Mouse (Mus musculus) spleen, adult 12 weeks (tissue): ENCODE data around the gene Cop1.
A peak's percentile ranks its signal among the peaks of the same experiment; 100 is the strongest.

Experiments used
- DNase-seq: peaks from one replicate; pipeline ENCODE4 v3.0.0; 2022; ENCODE audit warnings: low spot score

Cop1 gene

DNA sequence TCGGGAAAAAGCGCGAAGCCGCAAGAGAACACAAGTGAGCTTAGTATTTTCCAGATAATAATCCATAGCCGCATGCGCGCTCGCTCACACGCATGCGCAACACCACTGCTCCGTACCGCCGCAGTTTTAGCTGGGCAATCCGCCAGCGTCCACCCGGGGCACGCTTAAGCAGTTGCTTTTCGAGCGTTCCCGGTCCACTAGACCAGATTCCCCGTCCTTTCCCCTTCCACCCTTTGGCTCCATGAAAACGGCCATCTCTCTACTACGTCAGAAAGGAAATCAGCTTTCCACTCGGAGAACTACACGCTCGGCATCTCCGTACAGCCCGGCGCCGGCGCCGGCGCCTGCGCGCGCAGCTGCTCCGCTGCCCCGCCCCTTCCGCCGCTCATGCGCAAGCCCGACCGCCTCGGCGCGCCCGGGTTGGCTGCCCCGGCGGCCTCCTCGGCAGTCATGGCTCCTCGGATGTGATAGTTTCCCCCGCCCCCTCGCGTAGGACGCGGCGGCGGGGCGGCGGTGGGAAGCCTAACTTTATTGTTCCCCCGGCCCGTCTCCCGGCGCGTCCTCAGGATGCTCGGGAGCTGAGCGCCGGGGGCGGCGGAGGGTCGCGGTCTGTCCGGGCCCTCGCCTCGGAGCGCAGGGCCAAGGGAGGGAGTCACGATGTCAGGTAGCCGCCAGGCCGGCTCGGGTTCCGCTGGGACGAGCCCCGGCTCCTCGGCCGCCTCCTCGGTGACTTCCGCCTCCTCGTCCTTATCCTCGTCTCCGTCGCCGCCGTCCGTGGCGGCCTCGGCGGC is at the start of gene Cop1:
Gene Cop1, plus strand, starts transcription at position 540 of the 791 bp plus-strand sequence.
- peak; percentile 87 for DNase-seq

DNA sequence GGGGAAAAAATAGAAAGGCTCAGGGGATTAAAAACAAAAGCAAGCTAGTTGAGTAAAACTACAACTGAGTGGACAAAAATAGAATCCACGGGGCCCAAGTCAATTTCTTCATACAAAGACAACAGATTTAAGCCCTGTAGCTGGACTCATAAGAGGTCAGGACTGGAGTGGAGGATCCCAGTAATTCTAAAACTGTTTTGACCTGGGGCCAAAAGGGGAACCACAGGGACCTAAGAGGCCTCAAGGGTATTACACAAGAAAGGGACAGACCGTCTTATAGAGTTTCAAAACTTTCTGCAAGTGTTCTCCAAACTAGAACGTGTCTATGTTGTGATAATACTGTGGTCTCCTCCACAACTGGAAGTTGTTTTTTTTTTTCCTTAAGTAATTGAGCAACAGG is 45.4 kb upstream of the Cop1 start:
- no peak for DNase-seq

DNA sequence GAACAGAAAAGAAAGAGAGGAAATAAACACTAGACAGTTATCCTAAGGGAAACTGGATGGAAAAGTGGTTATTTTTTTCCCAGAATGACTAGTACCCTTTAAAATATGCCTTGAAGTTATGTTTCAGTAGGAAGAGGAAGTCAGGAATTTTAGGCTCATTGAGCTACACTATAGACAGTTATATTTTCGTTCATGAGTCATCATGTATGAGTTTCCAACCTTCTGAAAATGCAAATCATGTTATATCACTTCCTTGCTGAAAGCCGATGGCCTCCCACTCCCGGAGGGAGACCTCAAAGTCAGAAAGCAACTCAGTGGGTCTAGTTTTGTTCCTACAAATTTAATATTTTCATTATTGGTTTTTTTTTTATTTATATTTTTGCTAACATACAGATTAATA is 33.5 kb upstream of the Cop1 start:
- no peak for DNase-seq

DNA sequence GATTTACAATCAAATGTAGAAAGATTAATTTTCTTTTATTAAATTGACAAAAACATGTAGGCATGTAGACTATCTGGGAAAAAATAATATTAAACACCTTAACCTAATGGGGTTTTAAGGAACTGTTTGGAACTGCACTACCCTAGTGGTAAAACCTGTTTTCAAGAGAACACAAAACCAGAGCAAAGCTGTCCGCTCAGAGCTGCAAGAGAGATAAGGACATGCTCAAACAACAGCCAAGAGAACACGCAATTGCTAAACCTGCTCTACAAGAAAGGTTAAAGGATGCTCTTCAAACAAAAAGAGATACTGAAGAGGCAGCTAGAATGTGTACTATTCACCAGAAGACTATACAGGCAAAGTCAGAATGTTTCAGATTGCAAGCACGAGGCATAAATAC is 32.5 kb upstream of the Cop1 start:
- no peak for DNase-seq

DNA sequence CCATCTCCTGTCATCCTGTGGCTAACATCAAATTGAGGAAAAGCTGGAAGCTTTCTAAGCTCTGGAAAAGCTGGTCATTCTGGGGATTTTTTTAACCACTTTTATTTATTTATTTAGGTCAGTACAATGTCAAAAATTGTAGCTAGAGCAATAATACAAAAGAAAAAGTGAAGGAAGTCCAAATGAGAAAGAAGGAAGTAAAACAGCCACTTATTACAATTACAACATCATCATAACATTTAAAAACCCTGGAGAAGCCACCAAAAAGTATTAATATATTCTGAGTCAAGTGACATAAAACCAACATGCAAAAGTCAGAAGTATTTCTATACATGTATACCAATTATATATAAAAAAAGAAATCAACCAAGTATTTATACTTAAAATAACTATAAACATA is 30.9 kb upstream of the Cop1 start:
- DNase-seq: no peak

DNA sequence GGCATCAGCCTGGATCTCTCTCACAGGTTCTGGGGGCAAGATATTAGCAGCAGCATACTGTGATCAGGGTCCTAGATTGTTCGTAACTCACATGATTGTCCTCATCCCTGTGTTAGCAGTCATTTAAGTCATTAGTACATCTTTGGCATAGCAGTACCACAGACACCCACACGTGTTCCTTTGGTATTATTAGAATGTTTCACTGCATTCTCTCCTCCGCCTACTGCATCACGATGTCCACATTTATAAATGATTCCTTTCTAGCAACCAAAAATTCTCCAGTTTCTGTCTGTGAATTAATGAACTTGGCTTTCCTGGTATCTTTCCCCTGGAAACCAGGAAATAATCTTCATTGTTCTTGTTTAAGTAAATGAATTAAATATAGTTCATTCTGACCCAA is 20.4 kb upstream of the Cop1 start:
- DNase-seq: no peak

DNA sequence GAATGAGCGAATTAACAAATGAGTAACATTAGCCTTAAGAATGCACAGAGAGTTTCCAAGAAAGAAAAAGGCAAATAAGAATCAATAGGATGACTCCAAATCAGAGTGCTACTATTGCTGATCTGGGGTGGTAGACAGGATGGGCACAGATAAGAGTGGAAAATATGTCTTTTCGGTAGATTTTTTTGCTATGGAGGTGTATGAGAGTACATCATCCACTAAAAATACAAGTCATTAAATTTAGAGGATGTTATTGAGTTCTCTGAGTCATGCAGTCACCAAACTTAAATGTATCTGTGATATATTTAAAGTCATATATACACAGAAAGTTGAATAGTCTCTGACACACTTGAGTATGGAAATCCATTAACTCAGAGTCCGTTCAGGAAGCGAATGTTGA is 14.7 kb upstream of the Cop1 start:
- DNase-seq: no peak

DNA sequence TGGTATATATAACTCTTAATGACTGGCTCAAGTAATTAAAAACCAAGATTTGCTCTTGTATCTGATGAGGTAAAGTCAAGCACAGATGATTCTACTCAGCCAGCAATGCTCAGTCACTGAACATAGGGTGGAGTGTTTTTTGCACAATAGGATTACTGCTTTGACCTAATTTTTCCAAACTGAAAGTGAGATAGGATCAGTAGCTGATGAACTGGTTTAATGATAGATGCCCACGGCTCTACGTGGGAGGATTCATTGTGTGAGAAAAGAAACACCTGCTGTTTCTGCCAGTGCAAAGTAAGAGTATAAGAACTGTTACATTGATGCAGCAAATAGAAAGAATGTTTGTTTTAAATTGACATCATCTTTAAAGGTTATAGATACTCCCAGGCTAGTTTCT is 10.1 kb upstream of the Cop1 start:
- DNase-seq: no peak

DNA sequence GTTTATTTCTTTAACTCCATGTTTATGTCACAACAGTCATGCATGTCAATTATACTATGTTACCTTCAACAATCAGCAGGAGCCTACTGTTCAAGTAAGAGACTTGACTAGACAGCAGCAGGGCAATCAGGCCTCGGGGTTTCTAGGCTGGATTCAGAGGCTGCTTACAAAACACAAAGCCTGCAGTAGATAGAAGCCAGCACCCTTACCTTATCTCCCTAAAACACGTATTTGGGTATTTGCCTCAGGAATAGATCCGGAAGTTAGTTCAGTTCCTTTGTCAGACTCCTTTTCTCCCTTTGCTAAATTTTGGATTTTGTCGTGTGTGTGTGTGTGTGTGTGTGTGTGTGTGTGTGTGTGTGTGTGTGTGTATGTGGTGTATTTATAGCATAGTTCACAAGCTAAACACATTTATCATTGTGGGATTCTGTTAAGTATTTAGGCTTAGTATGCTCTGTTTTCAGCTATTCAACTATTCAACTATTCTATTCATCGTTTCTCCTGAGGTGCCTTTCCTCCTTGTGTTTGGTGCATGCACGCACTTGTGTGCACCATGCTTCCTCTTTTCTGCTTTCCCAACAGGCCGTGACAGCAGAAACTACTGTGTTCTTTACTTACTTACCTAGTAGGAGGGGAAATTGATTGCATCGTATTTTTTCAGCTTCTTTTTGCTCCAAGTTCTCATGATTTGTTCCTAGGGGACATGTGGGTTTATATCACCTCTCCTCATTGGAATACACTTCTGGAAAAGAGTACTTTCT is 6.9 kb upstream of the Cop1 start:
- DNase-seq: no peak

DNA sequence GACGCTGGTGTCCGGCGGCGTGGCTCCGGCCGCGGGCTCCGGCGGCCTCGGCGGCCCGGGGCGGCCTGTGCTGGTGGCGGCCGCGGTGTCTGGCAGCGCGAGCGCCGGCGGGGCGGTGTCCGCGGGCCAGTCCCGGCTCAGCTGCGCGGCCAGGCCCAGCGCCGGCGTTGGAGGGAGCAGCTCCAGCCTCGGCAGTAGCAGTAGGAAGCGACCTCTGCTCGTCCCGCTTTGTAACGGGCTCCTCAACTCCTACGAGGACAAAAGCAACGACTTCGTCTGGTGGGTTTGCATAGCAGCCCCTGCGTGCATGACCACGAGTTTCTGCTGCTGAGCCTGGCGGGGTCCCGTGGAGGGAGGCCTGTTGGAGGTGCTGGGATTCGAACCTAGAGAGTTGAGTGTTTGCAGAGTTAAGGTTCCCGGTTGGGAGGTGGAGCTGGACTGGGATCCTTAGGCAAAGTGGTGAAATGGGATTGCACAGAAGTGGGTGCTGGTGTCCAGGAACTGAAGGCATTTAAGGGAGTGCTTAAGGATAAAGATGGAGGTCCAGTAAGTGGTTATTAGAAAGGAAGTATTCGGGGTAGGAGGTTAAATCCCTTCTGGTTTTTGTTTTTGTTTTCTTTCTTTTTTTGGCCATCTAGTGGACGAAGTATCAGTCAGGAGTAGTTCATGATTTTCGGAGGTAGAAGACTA is 597 bp downstream of the Cop1 start:
- DNase-seq: peak; percentile 39

DNA sequence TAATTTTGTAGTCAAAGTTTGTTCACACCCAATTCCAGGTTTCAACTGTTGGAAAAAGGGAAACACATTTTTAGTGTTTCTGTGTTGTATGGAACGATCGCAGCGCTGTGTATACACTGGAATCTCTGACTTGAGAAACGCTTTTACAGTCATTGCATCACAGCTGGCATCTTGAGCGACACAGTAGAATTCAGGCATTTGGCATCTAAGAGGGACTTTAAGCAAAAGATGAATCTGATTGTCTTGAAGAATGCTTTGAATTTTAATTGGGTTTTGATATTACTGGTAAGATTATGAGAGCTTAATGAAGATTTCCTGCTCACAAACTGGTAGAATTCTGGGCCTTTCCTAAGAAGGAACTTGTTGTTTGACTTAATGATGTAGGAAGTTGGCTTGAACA is 1.3 kb downstream of the Cop1 start:
- no peak for DNase-seq

DNA sequence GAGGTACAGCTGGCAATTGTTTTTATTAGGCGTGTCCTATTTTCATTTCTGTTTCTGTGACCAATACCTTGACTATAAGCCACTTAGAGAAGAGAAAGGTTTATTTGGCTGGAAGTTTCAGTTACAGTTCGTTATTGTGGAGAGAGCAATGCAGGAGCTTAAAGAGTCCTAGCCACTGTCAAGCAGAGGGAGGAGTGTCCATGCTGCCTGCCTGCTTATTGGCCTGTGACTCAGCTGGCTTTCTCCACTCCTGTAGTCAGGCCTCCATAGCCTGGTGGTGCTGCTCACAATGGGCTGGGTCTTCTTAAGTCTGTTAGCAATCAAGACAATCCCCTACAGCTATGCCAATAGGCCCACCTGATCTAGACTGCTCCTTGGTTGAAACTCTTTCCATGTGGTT is 2.4 kb downstream of the Cop1 start:
- DNase-seq: peak; percentile 12

DNA sequence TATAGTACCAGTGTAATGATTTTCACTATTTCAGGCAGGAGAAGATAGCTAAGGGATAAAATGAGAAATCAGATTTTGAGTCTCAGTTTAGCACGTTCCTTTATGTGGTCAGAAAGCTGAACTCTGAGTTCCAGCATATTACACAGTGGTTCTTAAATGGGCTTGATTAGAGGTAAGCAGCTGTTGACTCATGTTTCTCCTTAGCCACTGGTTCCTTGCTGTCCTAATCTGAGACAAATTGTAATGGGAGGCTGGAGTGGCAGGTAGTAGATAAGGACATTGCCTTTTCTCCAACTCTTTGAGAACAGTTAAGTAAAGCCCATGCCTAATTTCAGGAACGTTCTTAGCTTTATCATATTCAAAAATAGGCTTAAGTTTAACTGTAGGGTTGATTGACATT is 3.6 kb downstream of the Cop1 start:
- no peak for DNase-seq

DNA sequence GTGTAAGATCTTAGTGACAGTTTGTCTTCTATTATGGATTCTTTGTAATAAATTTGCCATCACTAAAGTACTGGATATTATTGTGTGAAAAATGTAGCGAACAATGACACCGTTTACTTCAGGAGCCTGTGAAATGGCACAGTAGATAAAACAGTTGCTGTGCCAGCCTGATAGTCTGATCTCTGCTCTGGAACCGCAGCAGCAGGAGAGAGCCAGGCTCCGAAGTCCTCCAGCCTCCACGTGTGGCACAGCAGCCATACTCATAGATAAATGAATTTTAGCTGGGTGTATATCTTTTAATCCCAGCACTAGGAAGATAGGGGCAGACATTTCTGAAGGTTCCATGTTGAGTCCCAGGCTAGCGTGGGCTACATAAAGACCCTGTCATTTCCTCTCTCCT is 6.0 kb downstream of the Cop1 start:
- DNase-seq: peak; percentile 25

DNA sequence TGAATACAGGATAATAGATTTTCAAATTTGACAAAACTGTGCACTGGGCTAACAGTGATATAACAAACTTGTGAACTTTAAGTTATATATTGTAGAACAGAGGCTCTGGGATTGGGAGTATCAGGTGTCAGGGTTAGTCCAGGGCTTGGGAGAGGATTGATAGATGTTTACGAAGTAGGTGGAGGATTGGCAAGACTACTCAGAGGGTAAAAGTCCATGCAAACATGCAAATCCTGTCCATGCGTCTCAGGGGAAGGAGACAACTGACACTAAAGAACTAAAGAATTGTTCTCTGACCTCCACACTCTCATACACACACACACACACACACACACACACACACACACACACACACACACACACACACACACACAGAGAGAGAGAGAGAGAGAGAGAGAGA is 18.2 kb downstream of the Cop1 start:
- no peak for DNase-seq

DNA sequence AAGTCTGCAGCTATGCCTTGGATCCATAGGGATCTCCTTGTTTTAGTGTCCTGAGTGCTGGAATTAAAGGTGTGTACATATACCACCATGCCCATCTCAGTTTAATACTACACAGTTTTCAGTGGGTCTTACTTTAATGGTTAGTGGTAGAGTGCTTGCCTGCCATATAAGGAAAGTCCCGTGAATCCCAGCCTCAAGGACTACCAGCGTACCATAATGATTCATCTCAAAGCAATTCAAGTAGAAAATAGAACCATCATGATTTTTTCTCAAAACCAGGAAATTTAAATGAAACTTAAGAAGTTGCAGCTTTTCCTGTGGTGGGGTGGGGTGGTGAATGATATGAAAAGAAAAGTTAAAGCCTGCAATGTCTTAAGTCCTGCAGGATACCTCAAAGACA is 21.0 kb downstream of the Cop1 start:
- DNase-seq: no peak

DNA sequence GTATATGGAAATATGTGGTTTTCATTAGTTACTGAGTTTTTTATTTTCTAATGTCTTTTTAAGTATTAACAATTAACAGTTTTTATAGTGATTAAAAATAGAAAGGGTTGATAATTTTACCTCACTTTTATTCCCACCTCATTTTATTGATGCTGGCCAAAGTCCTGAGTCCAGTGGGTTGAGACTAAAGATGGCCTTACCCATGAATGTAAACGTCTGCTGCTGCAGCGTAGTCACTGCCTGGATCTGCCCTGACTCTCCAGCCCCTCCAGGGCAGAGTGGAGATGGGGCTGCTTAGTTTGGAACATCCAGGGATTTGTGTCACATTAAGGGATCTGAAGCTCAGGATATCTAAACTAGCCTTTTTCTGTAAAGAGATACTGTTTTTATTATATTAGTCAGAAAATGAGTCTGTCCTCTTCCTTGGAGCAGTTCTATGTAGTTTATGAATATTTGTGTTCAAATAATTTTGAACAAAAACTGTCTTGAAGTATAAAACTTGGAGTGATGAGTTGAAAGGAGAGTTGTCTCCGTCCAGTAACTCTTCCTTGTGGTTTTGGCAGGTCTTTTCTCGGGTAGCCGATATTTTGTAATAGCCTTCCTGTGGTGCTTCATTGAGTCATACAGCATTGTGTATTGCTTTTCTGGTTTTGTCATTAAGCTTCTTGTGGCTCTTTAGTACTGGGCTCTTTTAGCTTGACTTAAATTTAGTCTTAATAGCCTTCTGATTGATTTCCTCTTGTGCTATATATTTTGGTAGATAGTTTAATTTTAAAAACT is 23.0 kb downstream of the Cop1 start:
- no peak for DNase-seq

DNA sequence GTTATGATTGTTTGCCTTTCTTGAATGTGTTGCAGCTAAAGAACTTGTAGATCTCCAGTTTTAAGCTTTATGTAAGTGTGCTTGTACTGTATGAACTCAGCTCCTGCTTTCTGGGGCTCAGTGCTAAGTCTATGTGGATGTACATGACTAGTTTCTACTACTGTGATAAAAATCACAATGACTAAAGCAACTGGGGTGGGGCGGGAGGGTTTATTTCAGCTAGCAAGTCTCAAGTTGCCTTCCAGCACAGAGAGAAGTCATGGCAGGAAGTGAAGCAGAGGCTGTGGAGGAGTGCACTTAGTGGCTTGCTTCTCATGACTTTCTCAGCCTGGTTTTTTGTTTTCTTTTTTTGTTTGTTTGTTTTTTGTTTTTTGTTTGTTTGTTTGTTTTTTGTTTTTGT is 24.4 kb downstream of the Cop1 start:
- no peak for DNase-seq

DNA sequence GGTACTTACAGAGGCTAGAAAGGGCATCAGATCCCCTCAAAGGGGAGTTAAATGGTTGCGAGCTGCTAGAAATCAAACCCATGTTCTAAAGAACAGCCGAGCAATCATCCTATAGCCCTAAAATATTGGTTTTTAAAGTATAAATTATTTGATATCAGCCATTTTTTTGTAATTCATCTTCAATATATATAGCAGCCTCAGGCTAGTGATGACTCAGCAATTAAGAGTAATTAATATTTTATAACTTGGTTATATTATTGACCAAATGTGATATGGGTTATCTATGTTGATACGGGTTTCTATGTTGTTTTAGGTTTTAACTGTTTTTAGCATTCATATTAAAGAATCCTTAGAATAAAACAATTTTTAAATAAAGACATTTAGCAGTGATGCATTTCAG is 31.7 kb downstream of the Cop1 start:
- no peak for DNase-seq

DNA sequence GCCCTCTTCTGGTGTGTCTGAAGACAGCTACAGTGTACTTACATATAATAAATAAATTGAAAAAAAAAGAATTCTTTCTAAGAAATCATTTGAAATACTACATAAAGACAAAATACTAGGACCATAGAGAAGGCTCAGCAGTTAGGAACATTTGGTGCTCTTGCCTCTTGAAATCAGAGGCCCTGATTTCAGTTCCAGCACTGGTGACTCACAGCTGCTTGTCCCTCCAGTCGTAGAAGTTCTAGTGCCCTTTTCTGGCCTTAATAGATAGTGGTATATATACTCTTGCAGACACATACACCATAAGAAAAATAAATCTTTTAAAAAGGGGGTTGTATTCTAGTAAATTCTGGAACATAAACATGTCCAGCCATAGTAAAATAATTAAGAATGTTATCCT is 48.0 kb downstream of the Cop1 start:
- DNase-seq: no peak

DNA sequence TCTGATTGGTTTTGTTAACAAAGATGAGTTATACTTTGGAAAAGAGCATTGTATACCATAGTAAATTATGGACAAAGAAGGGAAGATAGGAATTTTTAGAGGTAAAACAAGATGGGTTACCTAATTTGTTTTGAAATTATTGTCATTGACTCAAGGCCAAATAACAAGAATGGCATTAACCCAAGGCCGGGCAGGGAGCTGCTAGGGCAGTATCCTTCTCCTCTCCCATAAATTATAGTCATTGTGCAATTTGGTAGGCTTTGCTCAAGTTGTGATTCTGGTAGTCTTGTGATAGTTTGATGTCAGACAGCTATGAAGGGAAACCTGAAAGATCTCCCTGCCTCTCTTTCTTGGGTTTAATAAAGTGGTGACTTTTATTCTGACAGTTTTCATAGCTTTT is 49.7 kb downstream of the Cop1 start:
- no peak for DNase-seq

DNA sequence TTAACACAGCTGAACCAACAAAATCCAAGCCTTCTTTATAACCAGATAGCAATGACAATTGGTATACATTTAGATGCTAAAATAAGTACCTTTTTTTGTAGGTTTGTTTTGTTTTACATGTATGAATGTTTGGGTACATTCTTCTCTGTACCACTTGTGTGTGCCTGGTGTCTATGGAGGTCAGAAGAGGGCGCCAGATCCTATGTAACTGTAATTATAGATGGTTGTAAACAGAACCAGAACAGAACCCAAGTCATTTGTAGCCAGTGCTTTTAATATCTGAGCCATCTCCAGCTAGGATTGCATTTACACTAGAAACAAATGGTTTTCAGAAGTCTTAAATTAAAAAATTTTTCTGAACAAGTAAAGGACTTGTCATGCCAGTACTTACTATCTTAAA is 54.7 kb downstream of the Cop1 start:
- DNase-seq: no peak
